Mouse (Mus musculus) intestine, postnatal 0 days (tissue): ENCODE measurements around the gene Itpk1. TPM values are rescaled to one million over a fixed set of nuclear protein-coding genes. Genes with fewer than 3 reads are reported as not detected.

ENCODE experiments used
- ATAC-seq: fragments of 200-750 bp; cut with Nextera tagmentation; 2 replicates; pipeline ENCODE4 v1.8.0; 2017; ENCODE audit warnings: mild to moderate bottlenecking, moderate TSS enrichment, moderate library complexity
- H3K27ac ChIP-seq: fragments of 300-500 bp; sonication (generic); 2 replicates; pipeline ENCODE4 v1.5.1; 2014; ENCODE audit warnings: mild to moderate bottlenecking, low read depth, low read length, moderate library complexity
- H3K27me3 ChIP-seq: fragments of 300-500 bp; sonication (generic); replicated peaks from 2 replicates; pipeline ENCODE4 v1.6.1; 2014; ENCODE audit warnings: low read length, mixed read lengths; ENCODE audit not compliant: control insufficient read depth, insufficient read depth
- H3K36me3 ChIP-seq: fragments of 300-500 bp; sonication (generic); 2 replicates; pipeline ENCODE4 v1.6.1; 2014; ENCODE audit warnings: mild to moderate bottlenecking, moderate library complexity; ENCODE audit not compliant: control insufficient read depth, insufficient read depth
- H3K4me1 ChIP-seq: fragments of 300-500 bp; sonication (generic); replicated peaks from 2 replicates; pipeline ENCODE4 v1.6.1; 2014; ENCODE audit warnings: antibody characterized with exemption, low read length, mixed read lengths; ENCODE audit not compliant: control insufficient read depth, insufficient read depth
- H3K4me2 ChIP-seq: fragments of 300-500 bp; sonication (generic); replicated peaks from 2 replicates; pipeline ENCODE4 v1.6.1; 2014; ENCODE audit warnings: low read depth, mild to moderate bottlenecking, moderate library complexity
- H3K4me3 ChIP-seq: fragments of 300-500 bp; sonication (generic); 2 replicates; pipeline ENCODE4 v1.5.1; 2014; ENCODE audit warnings: low read depth, low read length
- H3K9ac ChIP-seq: fragments of 300-500 bp; sonication (generic); 2 replicates; pipeline ENCODE4 v1.6.1; 2014; ENCODE audit warnings: mild to moderate bottlenecking, low read depth, low read length
- H3K9me3 ChIP-seq: fragments of 300-500 bp; sonication (generic); 2 replicates; pipeline ENCODE4 v1.6.1; 2016; ENCODE audit warnings: mixed run types; ENCODE audit not compliant: control insufficient read depth
- CTCF ChIP-seq: sonication (generic); IDR thresholded peaks from 2 replicates; pipeline ENCODE4 v1.5.1; 2016; ENCODE audit warnings: low read depth, mild to moderate bottlenecking, control low read depth, antibody characterized with exemption, moderate library complexity
- WGBS: fragments of 180-500 bp; shearing (Covaris S2); extraction: QIAGEN DNeasy Blood & Tissue Kit; methylation state at CpG from one replicate; pipeline ENCODE4 v1.1.7; 2014; 5-methylcytosine and 5-hydroxymethylcytosine counted together
- polyA plus RNA-seq: library from polyadenylated mRNA; unstranded; fragments of >200 nt; fragmentation: Nextera tagmentation; extraction: Ambion mirVana; gene quantifications from 2 replicates; pipeline ENCODE4 v1.2.1, GENCODE M21; 2015

Gene Itpk1
- polyA plus RNA-seq, 1 experiment from 2014 or later, result 56.3 TPM

DNA sequence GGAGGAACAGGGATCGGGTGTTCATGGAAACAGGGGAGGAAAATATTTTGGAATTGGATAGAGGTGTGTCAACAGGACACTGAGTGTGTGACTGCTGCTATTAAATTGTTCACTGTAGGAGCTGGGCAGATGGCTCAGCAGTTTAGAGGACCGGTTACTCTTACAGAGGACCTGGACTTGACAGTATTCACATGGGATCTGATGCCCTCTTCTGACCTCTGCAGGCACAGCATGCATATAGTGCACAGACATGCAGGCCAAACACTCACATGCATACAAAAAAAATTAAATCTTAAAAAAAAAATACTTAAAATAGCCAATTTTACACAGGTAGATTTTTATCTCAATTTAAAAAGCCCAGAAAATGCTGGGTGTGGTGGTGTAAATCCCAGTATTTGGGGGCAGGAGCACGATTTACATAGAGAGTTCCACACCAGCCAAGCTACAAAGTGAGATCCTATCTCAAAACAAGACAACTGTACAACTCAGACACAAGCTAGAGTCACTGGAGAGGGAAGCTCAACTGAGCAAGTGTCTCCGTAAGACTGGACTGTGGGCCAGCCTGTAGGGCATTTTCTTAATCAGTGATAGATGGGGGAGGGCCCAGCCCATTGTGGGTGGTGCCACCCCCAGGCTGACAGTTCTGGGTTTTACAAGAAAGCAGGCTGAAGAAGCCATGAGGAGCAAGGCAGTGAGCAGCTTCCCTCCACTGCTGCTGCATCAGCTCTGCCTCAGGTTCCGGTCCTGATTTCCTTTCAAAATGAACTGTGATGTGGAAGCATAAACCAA is 129.0 kb downstream of the Itpk1 start:
- H3K36me3 ChIP-seq, result peaks cover 90% of the 10 kb centered on the region
- ATAC-seq, result no peak

DNA sequence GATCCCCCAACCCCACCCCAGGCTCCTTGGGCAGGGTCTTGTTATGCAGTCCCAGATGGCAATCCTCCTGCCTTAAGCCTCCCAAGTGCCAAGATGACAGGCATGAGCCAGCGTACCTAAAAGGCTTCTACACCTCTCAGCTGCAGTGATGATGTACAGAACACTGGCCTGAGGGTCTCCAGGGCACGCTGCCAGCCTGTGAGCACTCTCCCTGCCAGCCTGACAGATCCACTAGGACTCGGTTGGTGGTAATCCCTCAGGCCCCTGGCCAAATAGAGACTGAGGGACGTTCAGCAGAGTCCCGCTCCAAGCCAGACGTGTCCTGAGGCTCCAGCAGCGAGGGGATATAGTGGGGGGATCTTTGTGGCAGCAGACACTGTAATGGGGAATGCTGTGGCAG is 131.7 kb downstream of the Itpk1 start:
- no peaks in the 10 kb centered on the region for H3K27me3 ChIP-seq
- no peak for TF ChIP-seq CTCF
- no peak overlapping the region for H3K4me2 ChIP-seq
- no peak for ATAC-seq
- 0 out of 2 replicates have a peak, but pooled peaks cover 4% of the 10 kb centered on the region for H3K4me1 ChIP-seq
- H3K36me3 ChIP-seq, result peaks cover 87% of the 10 kb centered on the region
- H3K9ac ChIP-seq, result no peak overlapping the region
- H3K9me3 ChIP-seq, result no peaks in the 10 kb centered on the region
- no peak overlapping the region for H3K4me3 ChIP-seq
- WGBS, result 73% methylated on average over 7 of the region's 7 CpGs
- H3K27ac ChIP-seq, result no peak overlapping the region

More for the DNA sequence above, 129.0 kb downstream of the Itpk1 start:
- peak; percentile 57 for TF ChIP-seq CTCF
- Histone ChIP-seq H3K27me3 (no peaks in the 10 kb centered on the region), H3K4me1 (0 out of 2 replicates have a peak, but pooled peaks cover 4% of the 10 kb centered on the region), H3K4me3 (no peak overlapping the region), H3K27ac (peak overlapping the region; percentile 84), H3K9ac (no peak overlapping the region), H3K9me3 (no peaks in the 10 kb centered on the region), H3K4me2 (no peak overlapping the region)
- WGBS, result 81% methylated on average over 5 of the region's 5 CpGs

DNA sequence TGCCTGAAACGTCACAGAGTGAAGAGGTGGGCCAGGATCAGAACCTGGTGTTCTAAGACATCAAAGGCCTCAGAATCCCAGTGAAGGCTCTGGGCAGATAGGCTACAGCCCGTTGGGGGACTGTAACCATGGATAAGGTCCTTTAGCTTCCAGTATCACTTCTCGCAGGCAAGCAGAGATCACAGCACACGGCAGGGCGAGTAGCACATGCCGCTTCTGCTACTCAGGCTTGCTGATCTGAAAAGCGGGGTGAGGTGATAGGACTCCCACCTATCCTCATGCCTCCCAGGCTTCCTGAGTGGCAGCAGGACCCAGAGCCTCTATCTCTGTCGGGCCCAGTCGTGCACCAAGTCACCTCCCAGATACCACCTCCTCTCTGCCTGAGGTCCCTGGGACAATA is 133.1 kb downstream of the Itpk1 start:
- Histone ChIP-seq H3K36me3 (peaks cover 73% of the 10 kb centered on the region), H3K9me3 (no peaks in the 10 kb centered on the region), H3K9ac (no peak overlapping the region), H3K4me3 (no peak overlapping the region), H3K27ac (no peak overlapping the region), H3K27me3 (no peaks in the 10 kb centered on the region), H3K4me1 (no peaks in the 10 kb centered on the region), H3K4me2 (no peak overlapping the region)
- no peak for TF ChIP-seq CTCF
- no peak for ATAC-seq
- 87% methylated on average over 9 of the region's 9 CpGs for WGBS

DNA sequence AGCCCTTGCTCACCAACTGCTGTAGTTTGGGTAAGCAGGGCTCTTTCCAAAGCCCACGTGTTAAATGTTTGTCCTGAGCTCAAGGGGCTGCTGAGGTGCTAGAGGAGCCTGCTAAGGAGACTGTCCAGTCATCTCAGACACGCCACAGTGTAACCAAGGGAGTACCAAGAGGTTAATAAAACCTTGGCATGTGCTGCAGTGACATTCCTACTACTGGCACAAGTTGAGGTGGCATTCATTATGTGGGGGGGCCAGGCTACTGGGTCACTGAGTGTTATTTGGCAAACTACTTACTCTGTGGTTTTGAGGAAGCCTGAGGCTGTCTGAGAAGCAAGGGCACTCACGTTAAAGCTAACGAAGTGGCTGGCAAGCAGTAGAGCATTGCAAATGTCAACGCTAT is 134.0 kb downstream of the Itpk1 start:
- no peaks in the 10 kb centered on the region for H3K27me3 ChIP-seq
- no peak overlapping the region for H3K4me2 ChIP-seq
- H3K9ac ChIP-seq, result no peak overlapping the region
- no peaks in the 10 kb centered on the region for H3K4me1 ChIP-seq
- 78% methylated on average over 5 of the region's 5 CpGs for WGBS
- H3K4me3 ChIP-seq, result no peak overlapping the region
- no peak for TF ChIP-seq CTCF
- H3K27ac ChIP-seq, result no peak overlapping the region
- no peak for ATAC-seq
- no peaks in the 10 kb centered on the region for H3K9me3 ChIP-seq
- peaks cover 70% of the 10 kb centered on the region for H3K36me3 ChIP-seq

DNA sequence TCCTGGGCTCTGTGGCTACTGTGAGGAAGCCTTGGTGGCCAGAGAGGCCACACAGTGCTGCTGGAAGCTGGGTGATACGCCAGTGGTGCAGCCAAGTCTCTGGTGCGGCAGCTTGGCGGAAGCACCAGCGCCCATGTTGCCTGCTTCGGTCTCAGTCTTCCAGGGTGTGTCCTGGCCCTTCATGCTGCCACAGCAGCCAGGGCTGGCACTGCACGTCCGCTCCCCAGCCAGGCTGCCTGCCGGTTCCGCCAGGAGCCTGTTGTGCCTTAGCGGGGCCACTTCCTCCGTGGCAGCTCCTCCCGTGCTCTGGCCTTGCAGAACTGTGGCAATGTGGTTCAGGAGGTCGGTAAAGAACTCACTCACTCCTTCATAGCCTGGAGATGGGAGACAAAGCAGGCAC is 134.6 kb downstream of the Itpk1 start:
- WGBS, result 84% methylated on average over 13 of the region's 13 CpGs
- no peak overlapping the region for H3K4me2 ChIP-seq
- no peaks in the 10 kb centered on the region for H3K27me3 ChIP-seq
- H3K9me3 ChIP-seq, result no peaks in the 10 kb centered on the region
- H3K9ac ChIP-seq, result no peak overlapping the region
- H3K36me3 ChIP-seq, result peaks cover 65% of the 10 kb centered on the region
- no peak overlapping the region for H3K4me3 ChIP-seq
- ATAC-seq, result no peak
- H3K4me1 ChIP-seq, result no peaks in the 10 kb centered on the region; the same call in 1 of the 2 replicates
- no peak overlapping the region for H3K27ac ChIP-seq
- no peak for TF ChIP-seq CTCF

DNA sequence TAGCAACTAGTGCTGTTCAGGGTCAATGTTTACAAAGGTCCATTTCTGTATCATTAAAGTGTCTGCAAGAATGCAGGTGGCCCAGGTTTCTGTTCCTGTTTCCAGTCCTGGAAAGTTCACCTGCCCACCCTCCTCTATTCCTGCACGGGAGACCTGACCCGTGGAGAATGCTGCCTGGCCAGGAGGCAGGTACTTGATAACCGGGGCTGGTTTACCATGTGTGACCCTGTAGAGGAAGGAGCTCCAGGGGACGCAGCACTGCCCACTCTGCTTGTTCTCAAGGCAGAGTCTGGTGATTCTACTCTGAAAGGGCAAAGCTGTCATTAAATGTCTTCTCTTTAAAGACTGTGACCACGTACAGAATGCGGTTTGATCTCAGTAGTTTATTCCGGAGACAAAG is 136.5 kb downstream of the Itpk1 start:
- H3K4me3 ChIP-seq, result no peak overlapping the region
- no peaks in the 10 kb centered on the region for H3K27me3 ChIP-seq
- peaks cover 46% of the 10 kb centered on the region for H3K36me3 ChIP-seq
- H3K9me3 ChIP-seq, result no peaks in the 10 kb centered on the region
- no peak for TF ChIP-seq CTCF
- no peak for ATAC-seq
- peaks cover 6% of the 10 kb centered on the region for H3K4me1 ChIP-seq
- H3K4me2 ChIP-seq, result no peak overlapping the region
- H3K27ac ChIP-seq, result no peak overlapping the region
- WGBS, result 73% methylated on average over 7 of the region's 7 CpGs
- no peak overlapping the region for H3K9ac ChIP-seq

DNA sequence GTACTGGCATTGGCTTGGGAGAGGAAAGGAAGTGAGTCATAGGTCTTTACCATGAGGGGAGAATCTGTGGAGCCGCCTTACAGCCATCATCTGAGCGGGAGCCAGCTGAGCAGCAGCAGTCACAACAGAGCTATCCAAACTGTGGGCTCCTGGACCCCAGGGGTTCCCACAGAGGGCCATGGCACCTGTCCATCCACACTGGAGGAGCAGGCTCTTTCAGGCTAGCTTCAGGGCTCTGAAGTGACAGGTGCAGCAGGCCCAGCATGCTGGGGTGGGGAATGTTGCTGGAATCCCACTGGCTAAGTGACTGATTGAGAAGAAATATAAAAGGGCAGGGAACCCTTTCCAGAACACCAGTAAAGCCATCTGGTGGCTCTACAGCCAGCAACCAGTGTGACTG is 137.8 kb downstream of the Itpk1 start:
- H3K27ac ChIP-seq, result no peak overlapping the region
- no peak overlapping the region for H3K4me2 ChIP-seq
- no peaks in the 10 kb centered on the region for H3K9me3 ChIP-seq
- H3K9ac ChIP-seq, result no peak overlapping the region
- no peaks in the 10 kb centered on the region for H3K27me3 ChIP-seq
- H3K36me3 ChIP-seq, result peaks cover 34% of the 10 kb centered on the region
- 60% methylated on average over 2 of the region's 2 CpGs for WGBS
- no peak overlapping the region for H3K4me3 ChIP-seq
- no peak for ATAC-seq
- H3K4me1 ChIP-seq, result peaks cover 6% of the 10 kb centered on the region
- no peak for TF ChIP-seq CTCF
